Mouse (Mus musculus): ENCODE measurements around the gene Myt1l.

Gene Myt1l

DNA sequence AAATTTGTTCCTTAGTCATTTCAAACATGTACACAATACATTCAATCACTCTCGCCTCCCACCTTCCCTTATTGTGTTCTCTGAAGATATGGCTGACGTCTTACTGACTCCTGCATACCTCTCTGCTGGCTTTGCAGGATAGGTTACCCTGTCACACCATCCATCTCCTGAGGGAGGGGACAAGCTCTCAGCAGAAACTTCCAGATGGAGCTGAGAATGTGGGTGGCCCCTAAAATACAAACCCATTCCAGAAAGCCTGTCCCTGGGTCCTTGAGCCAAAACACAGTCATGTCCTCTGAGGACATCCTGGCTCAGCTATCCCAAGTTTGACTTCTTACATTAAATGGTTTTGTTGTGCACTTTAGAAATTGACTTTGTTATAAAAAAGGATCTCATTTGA lies 129.7 kb downstream of the Myt1l start:
- no peak for DNase-seq

DNA sequence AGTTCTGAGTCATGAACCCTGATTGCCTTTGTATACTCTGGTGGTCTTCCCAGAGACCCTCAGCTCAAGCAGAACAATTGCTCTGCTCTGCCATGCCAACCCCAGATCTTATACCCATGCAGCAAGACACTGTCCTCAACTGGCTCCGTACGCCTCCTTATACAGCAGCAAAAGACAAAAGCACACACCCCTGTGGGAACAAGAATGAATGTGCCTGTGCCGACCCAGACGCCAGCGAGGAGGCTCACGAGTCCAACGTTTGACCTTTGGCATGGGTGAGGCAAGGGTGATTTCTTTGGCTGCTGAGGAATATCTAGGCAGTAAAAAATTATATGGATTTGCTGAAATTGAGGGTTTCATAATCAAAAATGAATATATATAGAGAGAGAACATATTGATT lies 143.8 kb downstream of the Myt1l start:
- no peak for DNase-seq

DNA sequence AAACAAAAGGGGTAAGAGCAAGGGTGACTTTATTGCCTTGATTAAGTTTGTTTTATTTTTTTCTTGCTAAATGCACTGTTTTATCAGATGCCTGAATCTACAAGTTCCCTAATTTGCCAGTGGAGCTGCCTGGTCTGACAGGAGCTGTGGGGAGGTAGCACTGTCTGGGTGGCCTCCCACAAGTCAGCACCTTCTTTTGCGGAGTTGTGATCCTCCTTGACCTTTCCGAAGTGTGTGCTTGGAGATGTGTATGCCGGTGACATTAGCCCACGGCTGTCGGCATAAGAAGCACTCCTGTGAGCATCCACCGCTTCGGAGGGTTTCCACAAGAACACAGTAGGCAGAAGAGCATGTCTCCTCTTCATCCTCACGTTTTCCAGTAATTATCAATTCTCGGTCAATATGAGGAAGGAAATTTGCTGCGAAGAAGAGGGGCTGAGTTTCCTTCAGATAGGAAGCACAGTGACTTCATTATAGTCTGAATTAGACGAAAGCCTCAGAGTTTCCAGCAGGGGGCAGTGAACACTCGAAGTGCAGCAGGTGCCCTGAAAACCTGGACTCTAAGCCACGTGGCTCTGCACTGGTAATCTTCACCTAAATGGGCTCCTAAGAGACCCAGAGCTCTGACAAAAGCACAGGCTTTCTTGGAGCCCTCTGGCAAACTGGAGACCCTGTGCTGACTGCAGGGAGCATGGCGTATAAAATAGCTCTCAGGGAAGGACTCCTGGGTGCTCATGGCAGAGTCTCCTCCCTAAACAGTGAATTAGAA lies 147.6 kb downstream of the Myt1l start:
- peak; percentile 62 to 72 for DNase-seq

DNA sequence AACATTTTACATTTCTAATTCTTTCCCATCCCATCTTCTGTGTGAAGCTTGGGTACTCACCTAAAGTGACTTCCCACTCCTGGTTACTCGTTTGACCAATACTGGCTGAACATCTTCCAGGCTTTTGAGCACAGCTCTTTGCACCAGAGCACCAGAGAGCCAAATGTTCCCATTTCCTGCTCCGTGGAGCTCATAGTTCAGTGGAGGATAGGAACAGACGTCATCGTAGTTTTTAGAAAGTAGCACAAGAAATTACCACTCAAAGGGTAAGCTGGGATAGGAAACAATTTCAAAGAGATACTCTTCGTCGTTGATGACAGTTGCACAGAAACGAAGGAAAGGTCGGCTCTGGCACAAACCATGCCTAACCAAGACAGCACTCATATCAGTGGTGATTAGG lies 154.2 kb downstream of the Myt1l start:
- no peak for DNase-seq

DNA sequence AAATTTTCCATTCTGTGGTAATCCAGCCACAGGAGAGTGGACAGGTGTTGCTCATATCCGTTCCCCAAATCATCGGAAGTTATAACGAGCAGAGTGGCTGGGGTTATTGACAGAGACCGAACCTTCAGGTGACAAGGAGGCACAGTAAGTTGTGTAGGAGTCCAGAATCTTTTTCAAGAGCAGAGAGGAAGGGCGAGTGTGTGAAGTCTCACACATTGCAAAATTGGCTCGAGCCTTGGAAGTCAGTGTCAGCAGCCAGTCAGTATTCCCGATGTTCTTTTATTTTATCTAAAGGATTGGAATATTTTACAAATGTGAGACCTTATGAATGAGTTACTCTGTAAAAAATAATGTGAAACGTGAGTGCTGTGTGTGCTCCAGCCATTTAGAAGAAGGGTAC lies 154.8 kb downstream of the Myt1l start:
- DNase-seq: no peak

DNA sequence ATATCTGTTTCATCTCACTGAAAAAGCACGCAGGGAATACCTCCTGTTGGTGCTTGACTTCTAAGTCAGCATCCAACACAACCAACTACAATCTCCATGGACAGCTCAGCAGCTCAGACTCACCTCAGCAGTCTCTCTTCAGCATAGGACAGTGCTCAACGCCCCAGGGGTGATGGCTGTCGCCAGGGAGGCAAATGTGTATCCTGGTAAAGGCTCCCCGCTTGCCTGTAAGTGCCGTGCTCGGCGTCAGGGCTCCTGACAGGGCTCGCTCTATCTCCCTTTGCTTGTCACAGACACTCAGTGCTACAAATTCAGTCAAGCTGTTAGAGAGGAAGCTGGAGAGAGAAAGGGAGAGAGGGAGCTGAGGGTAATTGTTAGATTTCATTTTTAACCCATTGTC lies 158.1 kb downstream of the Myt1l start:
- no peak for DNase-seq

DNA sequence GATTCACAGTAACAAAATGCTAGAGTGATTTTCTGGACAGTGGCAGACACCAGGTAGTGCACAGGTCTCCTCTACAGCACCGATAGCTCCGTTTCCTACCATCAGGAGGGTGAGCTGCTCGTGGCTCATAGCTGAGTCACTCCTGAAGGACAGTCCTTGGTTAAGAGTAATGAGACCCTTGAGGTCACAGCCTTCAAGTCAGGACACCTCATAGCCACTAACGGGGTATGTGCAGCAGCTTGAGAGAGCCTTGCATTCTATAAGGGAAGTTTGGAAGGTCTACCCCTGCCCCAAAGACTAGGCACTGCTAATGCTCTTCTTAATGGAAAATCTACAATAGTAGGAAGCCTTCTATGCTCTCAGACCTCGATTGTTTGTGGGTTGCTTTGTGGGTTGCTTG lies 163.4 kb downstream of the Myt1l start:
- DNase-seq: no peak

DNA sequence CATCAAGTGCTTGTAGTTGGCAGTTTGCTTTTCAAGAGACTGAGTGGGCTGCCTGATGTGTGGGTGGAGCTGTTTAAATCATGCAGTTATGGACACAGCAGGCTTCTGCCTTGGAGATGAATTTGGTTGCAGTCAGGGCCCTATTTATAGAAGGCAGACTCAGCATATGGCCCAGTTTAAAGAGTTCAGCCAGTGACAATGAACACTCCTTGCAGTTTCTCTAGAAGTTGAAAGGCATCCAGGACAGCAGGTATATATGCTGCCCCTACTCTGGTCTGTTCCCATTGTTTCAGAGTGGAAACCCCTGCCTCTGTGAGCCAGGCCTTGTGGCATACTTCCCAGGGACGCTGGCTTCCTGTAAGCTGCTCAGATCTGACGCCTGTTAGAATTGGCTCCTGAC lies 167.0 kb downstream of the Myt1l start:
- peak; percentile 20 to 41 for DNase-seq

DNA sequence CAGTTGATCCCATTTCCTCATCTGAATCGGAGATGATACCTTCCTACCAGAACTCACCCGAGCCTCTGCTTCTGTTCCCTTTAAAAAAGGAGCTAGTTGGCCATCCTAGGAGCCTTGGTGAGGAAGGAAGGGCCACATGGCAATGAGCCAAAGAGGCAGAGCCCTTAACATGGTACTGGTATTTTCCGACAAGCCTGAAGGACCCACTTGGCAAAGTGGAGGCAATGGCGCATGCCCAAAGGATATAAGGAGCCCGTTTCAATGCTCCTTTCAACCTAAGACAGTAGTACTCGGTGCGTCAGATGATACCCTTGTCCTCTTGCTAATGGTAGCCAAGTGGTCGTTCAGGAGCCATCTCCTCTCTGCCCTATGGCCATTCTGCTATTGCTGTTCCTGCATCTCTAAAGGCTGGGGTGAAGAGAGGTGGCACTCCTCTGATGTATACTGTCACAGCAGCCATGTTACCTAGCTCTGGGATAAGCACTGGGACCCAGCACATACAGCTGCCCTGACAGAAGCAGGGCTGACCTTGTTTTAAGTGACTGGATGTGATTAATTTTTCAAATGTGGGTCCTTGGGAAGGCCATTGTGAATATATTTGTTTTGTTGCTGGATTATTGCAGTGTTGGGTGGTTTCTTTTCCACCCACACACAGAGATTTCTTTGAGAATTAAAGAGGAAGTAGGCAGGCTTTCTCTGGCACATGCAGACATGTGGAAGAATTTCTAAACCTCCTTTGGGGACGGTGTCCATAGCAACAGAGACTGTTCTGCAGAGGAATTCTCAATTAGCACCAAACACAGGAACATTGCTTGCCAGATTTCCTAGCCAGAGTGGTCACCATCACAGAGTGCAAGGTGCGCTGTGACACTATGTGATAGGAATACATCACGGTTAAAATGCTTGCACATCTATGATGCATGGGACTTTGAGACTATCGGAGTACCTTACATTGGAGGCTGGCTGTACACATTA lies 169.6 kb downstream of the Myt1l start:
- no peak for DNase-seq

DNA sequence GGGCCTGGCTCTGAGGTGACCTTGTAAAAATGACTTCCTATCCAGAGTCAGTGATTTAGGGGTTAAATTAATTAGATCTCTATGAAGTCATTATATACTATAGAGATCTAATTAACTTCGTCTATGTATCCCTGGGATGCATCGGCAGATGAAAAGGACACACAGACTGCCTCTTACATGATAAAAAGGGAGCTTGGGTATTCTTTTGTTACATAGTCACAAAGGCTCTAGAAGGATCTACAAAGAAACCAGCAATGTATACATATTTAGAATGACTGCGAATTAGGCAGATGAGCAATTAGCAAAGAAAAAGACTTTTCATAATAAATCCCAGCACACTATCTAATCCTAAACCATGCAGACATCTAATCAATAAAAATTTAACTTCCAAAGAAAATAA lies 170.4 kb downstream of the Myt1l start:
- no peak for DNase-seq

DNA sequence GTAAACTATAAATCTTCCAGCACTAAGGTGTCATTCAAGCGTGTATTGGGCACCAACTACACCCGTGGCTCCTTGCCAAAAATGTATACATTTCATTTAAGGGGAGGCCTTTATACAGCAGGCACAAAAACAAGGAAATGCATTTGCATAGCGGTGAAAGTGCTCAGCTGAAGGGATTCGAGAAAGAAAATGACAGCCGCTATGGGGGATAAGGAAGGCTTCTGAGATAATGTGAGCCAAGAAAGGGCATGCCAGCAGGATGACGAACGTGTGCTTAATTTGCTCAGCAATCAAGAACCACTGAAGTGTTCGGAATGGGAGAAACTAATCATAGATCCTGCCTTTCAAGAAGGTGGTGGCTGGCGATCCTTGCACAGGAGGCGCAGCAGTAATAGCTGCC lies 170.8 kb downstream of the Myt1l start:
- no peak for DNase-seq

DNA sequence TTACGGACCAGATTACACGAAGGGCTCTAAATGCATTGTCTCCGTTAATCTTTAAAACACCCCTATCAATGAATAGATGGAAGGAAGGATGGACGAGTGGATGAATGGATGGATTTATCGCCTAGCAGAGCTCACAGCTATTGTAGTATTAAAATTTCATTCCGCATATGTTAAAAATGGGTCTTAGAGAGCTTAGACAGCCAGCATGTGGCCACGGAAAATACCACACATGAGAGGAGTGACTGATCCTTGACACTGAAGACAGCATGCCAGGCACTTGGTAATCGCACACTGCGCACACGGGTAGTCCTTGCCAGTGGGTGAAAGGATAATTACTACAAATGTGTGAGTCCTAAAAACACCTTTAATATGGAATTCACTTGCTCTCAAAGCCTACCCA lies 171.2 kb downstream of the Myt1l start:
- DNase-seq: no peak

DNA sequence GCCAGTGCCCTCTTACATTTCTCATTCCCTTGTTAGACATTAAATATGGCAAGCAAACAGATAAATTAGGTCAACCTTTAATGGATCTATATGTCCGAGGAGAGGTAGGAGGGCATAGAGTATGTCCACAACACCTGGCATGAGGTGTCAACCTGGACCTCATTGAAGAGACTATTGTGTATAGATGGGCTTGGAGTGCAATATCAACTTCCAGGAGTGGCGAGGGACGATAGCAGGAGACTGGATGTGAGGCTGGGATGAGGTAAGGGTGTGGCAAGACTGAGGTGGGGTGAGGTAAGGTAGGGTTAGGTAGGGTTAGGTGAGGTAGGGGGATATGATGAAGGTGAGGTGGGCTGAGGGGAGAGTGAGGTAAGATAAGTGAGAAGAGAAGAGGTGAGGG lies 171.8 kb downstream of the Myt1l start:
- DNase-seq: no peak

DNA sequence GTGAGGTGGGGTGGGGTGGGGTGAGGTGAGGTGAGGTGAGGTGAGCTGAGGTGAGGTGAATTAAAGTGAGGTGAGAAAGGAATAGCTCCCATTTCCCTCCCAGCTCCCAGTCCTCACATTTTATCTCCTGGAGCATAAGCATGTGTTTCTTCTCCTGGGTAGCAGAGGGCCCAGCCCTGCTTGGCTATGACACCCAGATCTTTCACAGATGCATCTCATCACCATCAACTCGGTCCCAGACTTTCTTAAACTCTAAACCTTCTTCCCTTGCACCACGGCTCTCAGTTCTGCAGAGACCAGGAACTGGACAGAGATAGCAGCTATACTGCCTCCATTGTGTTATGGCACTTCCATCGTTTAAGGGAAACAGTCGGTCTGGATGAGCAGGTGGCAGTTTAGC lies 172.9 kb downstream of the Myt1l start:
- DNase-seq: no peak

DNA sequence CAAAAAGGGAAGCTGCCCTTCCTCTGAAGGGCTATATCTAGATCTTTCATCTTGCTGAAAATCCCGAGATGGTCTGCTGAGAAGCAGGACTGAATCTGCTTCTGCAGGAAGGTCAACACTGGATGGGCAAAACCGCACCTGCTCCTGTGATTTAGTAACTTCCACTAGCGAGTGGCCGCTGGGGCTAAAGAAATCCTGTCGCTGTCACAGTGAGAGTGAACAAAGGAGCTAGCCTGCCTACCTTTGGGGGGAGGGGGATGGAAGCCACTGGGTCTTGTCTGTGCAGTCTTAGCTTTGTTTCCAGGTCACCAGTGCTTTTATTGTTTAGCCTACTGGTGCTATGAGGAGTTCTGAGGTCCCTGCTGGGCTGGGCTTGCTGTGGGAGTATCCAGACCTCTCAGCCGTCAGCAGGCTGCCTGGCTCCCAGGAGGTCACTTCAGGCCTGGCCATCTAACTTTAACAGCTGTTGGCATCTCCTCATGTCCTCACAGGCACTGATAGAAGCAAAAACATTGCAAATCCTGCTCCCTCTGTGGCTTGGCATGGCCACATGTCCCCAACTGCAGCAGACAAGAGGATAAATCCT lies 173.6 kb downstream of the Myt1l start:
- no peak for DNase-seq

DNA sequence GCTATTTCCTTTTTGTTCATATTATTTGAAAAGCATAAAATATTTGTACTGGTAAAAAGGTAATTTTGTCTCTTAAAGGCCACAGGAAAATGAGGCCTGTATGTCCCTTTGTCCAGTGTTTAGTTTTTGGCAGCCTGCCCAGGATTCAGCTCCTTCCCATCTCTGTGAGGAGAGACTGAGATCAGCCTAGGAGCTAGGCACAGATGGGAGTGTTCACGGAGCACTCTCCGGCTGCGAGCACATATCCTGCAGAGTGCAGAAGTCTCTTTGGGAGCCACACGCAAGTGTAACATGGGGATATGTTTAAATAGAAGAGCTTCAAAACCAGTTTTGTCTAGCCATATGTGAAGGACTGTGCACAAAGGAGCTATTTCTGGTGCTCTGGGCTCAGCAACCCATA lies 174.4 kb downstream of the Myt1l start:
- peak; percentile 56 to 58 for DNase-seq

DNA sequence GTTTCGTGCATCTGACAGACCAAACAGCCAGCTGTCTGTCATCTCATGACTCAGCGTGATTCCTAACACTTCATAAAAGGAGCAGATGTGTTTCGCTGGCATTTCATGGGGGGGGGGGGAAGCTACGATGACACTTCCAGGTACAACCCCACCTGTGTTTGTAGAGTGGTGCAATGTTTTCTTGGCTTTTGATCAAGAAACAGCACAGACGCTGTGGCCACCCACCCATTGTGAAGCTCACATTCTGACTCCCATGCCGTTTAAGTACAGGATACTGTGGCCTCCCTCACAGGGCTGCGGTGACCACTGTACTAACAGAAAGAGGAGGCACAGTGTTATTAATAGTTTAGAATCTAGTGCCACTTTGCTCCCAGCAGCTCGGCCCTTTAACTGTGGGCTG lies 175.4 kb downstream of the Myt1l start:
- no peak for DNase-seq

DNA sequence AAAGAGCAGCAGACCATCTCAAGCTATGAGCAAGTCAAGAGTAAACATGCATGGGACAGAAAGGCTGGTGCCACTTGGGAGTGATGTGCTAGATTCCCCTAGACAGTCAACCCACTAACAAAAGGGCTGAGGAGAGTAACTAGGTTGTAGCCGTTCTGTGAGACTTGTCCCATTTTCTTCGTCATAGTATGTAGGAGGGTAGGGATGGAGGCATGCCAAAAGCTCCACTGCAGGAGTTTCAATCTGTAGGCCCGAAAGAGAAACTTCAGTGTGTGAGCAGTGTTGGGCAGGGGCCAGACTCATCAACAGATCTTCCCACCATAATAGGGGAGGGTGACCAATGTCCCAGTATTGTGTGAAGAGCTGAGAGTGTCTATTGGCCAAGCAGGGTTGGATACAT lies 178.9 kb downstream of the Myt1l start:
- no peak for DNase-seq

DNA sequence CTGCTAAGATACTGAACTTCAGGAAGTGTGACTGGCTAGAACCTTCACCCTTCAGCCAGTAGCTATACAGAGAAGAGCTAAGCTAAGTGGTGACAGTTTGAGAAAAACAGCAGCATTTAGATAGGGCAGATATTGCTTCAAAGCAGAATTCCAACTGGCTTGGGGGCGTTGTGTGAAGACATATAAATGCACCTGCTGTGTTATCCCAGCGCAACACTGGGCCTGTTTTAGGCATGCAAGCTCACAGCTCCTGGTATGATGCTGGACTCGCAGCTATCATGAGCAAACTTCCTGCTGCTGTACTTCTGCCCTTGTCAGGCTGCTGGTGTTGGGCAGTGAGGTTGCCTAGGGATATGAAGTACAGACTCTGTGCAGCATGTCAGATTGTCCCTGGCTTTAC lies 180.0 kb downstream of the Myt1l start:
- DNase-seq: no peak

DNA sequence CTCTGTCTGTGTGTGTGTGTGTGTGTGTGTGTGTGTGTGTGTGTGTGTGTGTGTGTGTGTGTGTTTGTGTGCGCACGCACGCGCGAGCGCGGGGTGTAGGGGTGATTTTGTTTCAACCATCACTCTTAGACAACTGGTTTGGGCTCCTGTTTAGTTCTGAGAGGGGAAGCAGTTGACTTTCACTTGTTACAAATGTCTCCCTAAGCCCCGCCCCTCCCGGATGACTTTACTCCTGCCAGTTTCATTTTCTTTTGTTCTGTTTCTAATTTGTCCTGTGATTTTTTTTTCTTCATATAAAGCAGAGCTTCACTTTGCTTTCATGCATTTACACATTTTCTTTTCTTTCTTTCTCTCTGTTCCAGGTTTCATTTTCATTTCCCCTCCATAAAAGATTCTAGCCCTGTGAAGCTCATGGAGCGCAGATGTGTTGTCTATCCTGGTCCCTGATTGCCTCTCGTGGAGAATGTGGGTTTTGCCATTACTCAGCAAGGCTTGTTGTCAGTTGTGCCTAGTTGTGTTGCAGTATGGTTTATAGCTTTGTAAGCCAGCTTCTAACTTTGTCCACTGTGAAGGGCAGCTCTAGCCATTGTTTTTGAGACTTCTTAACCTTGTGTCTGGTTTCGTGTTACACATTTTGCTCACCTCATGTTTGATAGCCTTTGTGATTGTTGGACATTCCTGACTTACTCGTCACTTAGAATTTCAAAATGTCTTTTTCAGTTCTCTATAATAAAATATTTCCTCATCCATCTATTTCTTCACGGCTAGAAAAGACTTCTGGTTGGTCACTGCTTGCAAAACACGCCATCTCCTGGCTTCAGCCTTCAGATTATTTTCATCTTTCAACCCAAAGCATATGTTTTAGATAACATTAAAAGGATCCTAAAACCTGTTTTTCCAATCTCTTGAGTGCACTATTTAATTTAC lies 184.9 kb downstream of the Myt1l start:
- no peak for DNase-seq

DNA sequence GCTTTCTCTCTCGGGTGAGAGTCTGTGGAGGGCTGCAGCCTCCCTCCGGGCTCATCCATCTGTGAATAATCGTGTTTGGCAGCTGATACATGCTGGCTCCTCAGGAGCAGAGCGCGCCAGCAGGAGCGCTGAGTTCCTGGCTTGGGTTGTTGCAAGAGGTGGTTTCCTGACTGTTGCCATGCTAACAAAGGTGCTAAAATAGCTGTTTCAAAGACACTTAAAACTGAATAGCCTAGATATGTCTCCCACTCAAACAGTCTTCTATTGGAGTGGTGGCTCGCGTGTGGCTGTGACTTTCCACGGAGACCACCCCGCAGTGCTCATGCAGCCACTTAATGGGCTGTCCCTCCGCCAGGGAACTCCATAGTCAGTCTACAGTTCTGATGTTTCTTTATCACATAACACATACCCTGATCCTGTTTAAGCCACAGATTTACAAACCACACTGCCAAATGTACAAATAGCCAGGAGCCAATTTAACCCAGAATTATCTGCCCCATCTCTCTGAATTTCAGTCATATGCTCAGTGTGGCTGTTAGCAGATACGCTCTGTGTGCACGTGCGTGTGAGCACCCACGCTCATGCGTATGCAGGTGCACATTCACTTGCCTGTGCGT lies 195.6 kb downstream of the Myt1l start:
- DNase-seq: peak; percentile 72 to 73

DNA sequence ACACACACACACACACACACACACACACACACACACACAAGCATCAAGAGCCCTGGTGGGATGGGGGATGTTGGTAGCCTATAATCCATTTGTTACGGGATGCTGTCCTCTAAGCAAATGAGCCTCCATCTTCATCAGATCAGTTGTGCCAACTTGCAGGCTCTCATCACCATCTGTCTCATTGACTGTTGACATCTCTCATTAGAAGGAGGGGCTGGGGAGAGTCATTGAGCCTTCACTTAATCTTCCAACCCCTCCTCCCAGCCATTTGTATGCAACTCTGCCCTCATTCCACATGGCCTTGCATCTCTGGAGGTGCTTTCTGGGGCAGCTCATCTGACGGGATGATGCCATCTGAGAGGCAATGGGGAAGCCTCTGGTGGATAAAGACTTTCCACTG lies 200.1 kb downstream of the Myt1l start:
- no peak for DNase-seq

Measured in cerebellum, postnatal 36 days (tissue).